Mouse (Mus musculus) lung, adult 2 months (tissue): ENCODE measurements around the gene Rph3al. TPM values are rescaled to one million over a fixed set of nuclear protein-coding genes. Genes with fewer than 3 reads are reported as not detected.
A peak's percentile ranks its signal among the peaks of the same experiment; 100 is the strongest.

ENCODE experiments used
- DNase-seq: peaks from one replicate; pipeline ENCODE4 v3.0.0; 2022
- H3K4me1 ChIP-seq: fragments of 200-500 bp; 2 replicates; pipeline ENCODE4 v1.6.1; 2011; ENCODE audit warnings: low read length; ENCODE audit not compliant: control insufficient read depth, insufficient read depth
- H3K4me3 ChIP-seq: fragments of 200-500 bp; replicated peaks from 2 replicates; pipeline ENCODE3; 2011; ENCODE audit warnings: low read depth, mild to moderate bottlenecking, control low read depth, low read length; ENCODE audit errors: extremely low read depth
- CTCF ChIP-seq: fragments of 200-500 bp; IDR thresholded peaks from 2 replicates; pipeline ENCODE4 v1.5.1; 2011; ENCODE audit warnings: mild to moderate bottlenecking, low read length, control low read depth; ENCODE audit not compliant: insufficient read depth
- POLR2A ChIP-seq: fragments of 200-500 bp; IDR thresholded peaks from 2 replicates; pipeline ENCODE4 v1.6.1; 2011; ENCODE audit warnings: low read depth, mild to moderate bottlenecking, control low read depth, low read length, borderline replicate concordance; ENCODE audit errors: extremely low read depth
- WGBS: fragments of 180-500 bp; shearing (Covaris S2); methylation state at CpG from one replicate; pipeline ENCODE4 v1.1.7; 2018; 5-methylcytosine and 5-hydroxymethylcytosine counted together
- polyA plus RNA-seq: library from polyadenylated mRNA; depleted of rRNA; stranded (reverse); fragments of >200 nt; gene quantifications from 2 replicates; pipeline ENCODE4 v1.2.3, GENCODE M21; 2012

The Rph3al gene
- polyA plus RNA-seq, 1 experiment, result 15.5 TPM

GRCm38 (mm10) chr11:75950459-75950858 lies 12.2 kb upstream of the Rph3al start:
- DNase-seq, result no peak
- no peaks in the 10 kb centered on the region for H3K4me1 ChIP-seq
- no peak overlapping the region for H3K4me3 ChIP-seq
- TF ChIP-seq CTCF (no peak), POLR2A (no peak)
- WGBS, result 84% methylated on average over 3 of the region's 3 CpGs

- Histone ChIP-seq H3K4me3 (no peak overlapping the region), H3K4me1 (no peaks in the 10 kb centered on the region)
- TF ChIP-seq CTCF (no peak), POLR2A (no peak)
- DNase-seq, result no peak
- 69% methylated on average over 3 of the region's 3 CpGs for WGBS
Measured at GRCm38 (mm10) chr11:75948789-75949188, 10.6 kb upstream of the Rph3al start.

GRCm38 (mm10) chr11:75947223-75947622 lies 9.0 kb upstream of the Rph3al start:
- Histone ChIP-seq H3K4me1 (no peaks in the 10 kb centered on the region), H3K4me3 (no peak overlapping the region)
- WGBS, result 62% methylated on average over 5 of the region's 5 CpGs
- no peak for DNase-seq
- TF ChIP-seq POLR2A, result no peak
- TF ChIP-seq CTCF, result no peak

- no peak for DNase-seq
- 51% methylated on average over 9 of the region's 9 CpGs for WGBS
Measured at GRCm38 (mm10) chr11:75945805-75946450, 7.7 kb upstream of the Rph3al start.

GRCm38 (mm10) chr11:75937370-75937871 lies 808 bp downstream of the Rph3al start:
- WGBS, result 15% methylated on average over 6 of the region's 6 CpGs
- H3K4me3 ChIP-seq, result peak overlapping the region; percentile 21
- DNase-seq, result peak; percentile 67
- peaks cover 28% of the 10 kb centered on the region for H3K4me1 ChIP-seq
- TF ChIP-seq POLR2A, result no peak

More at GRCm38 (mm10) chr11:75945805-75946450, 7.7 kb upstream of the Rph3al start:
- no peak for TF ChIP-seq CTCF
- no peak for TF ChIP-seq POLR2A
- Histone ChIP-seq H3K4me3 (no peak overlapping the region), H3K4me1 (no peaks in the 10 kb centered on the region)

- WGBS, result 24% methylated on average over 7 of the region's 7 CpGs
- TF ChIP-seq CTCF (no peak), POLR2A (peak; percentile 68; the same call in 1 of the 2 replicates)
- DNase-seq, result peak; percentile 79
- H3K4me1 ChIP-seq, result peaks cover 28% of the 10 kb centered on the region
- H3K4me3 ChIP-seq, result no peak overlapping the region
Measured at GRCm38 (mm10) chr11:75935819-75936430, 2.3 kb downstream of the Rph3al start.

- 50% methylated on average over 6 of the region's 6 CpGs for WGBS
- no peak for DNase-seq
- TF ChIP-seq POLR2A (no peak), CTCF (no peak)
- H3K4me1 ChIP-seq, result peaks cover 31% of the 10 kb centered on the region
- H3K4me3 ChIP-seq, result no peak overlapping the region
Measured at GRCm38 (mm10) chr11:75934425-75934824, 3.8 kb downstream of the Rph3al start.

GRCm38 (mm10) chr11:75933371-75933770 lies 4.9 kb downstream of the Rph3al start:
- 85% methylated on average over 5 of the region's 5 CpGs for WGBS
- Histone ChIP-seq H3K4me3 (no peak overlapping the region), H3K4me1 (peaks cover 27% of the 10 kb centered on the region)
- TF ChIP-seq POLR2A (no peak), CTCF (no peak)
- no peak for DNase-seq

- DNase-seq, result no peak
- no peak overlapping the region for H3K4me3 ChIP-seq
- 44% methylated on average over 11 of the region's 11 CpGs for WGBS
- TF ChIP-seq CTCF (no peak), POLR2A (no peak)
- peaks cover 31% of the 10 kb centered on the region for H3K4me1 ChIP-seq
Measured at GRCm38 (mm10) chr11:75930911-75931678, 7.1 kb downstream of the Rph3al start.
